Mouse (Mus musculus) cerebellum, adult 9-10 months (tissue): ENCODE results near the gene Zfp652.
A peak's percentile ranks its signal among the peaks of the same experiment; 100 is the strongest.

Experiments used
- DNase-seq: peaks from one replicate; pipeline ENCODE4 v3.0.0; 2022

The Zfp652 gene

GRCm38 (mm10) chr11:95833006-95833570 lies 120.6 kb downstream of the Zfp652 start:
- DNase-seq: no peak

- no peak for DNase-seq
Measured at GRCm38 (mm10) chr11:95833631-95834142, 121.2 kb downstream of the Zfp652 start.

GRCm38 (mm10) chr11:95834143-95834667 lies 121.7 kb downstream of the Zfp652 start:
- DNase-seq: no peak

- DNase-seq: no peak
Measured at GRCm38 (mm10) chr11:95834742-95835710, 122.6 kb downstream of the Zfp652 start.

GRCm38 (mm10) chr11:95835832-95836231 lies 123.4 kb downstream of the Zfp652 start:
- no peak for DNase-seq

- DNase-seq: no peak
Measured at GRCm38 (mm10) chr11:95836433-95836832, 124.0 kb downstream of the Zfp652 start.

- no peak for DNase-seq
Measured at GRCm38 (mm10) chr11:95837059-95837458, 124.6 kb downstream of the Zfp652 start, which contains the start of gene Gngt2. Gngt2 (plus strand) TSS chr11:95837216.

- DNase-seq: no peak
Measured at GRCm38 (mm10) chr11:95838598-95838997, 126.1 kb downstream of the Zfp652 start.

GRCm38 (mm10) chr11:95838999-95839868 lies 126.8 kb downstream of the Zfp652 start:
- no peak for DNase-seq

- no peak for DNase-seq
Measured at GRCm38 (mm10) chr11:95840694-95841497, 128.4 kb downstream of the Zfp652 start.

- DNase-seq: no peak
Measured at GRCm38 (mm10) chr11:95841498-95841830, 129.0 kb downstream of the Zfp652 start.

- DNase-seq: no peak
Measured at GRCm38 (mm10) chr11:95842074-95842681, 129.7 kb downstream of the Zfp652 start, which contains the start of gene Abi3. Abi3 (minus strand) TSS chr11:95842476.

GRCm38 (mm10) chr11:95842953-95843352 lies 130.5 kb downstream of the Zfp652 start:
- DNase-seq: no peak

GRCm38 (mm10) chr11:95843421-95843950 lies 131.0 kb downstream of the Zfp652 start:
- no peak for DNase-seq

- no peak for DNase-seq
Measured at GRCm38 (mm10) chr11:95844935-95845334, 132.5 kb downstream of the Zfp652 start.

GRCm38 (mm10) chr11:95850898-95851297 lies 138.4 kb downstream of the Zfp652 start:
- no peak for DNase-seq

GRCm38 (mm10) chr11:95853684-95854083 lies 141.2 kb downstream of the Zfp652 start:
- DNase-seq: peak; percentile 69

GRCm38 (mm10) chr11:95857306-95857705 lies 144.8 kb downstream of the Zfp652 start:
- DNase-seq: peak; percentile 68

GRCm38 (mm10) chr11:95857716-95858527 lies 145.4 kb downstream of the Zfp652 start:
- no peak for DNase-seq
